Mouse (Mus musculus) right cerebral cortex, postnatal 10 days (tissue): ENCODE results near the gene Rpl5.

ENCODE experiments used
- DNase-seq, 2 experiments: peaks; one replicate each; pipeline ENCODE4 v3.0.0; 2021; ENCODE audit warnings: low spot score in 2 of 2

The Rpl5 gene

GRCm38 (mm10) chr5:107942941-107943340 lies 42.6 kb downstream of the Rpl5 start:
- no peak for DNase-seq

GRCm38 (mm10) chr5:107943526-107943925 lies 43.2 kb downstream of the Rpl5 start:
- no peak for DNase-seq

GRCm38 (mm10) chr5:107946475-107946874 lies 46.2 kb downstream of the Rpl5 start:
- DNase-seq: no peak

GRCm38 (mm10) chr5:107947548-107947947 lies 47.2 kb downstream of the Rpl5 start:
- DNase-seq: no peak

- DNase-seq: no peak
These were observed 48.6 kb downstream of the Rpl5 start for GRCm38 (mm10) chr5:107948899-107949298.

- no peak for DNase-seq
These were observed 49.3 kb downstream of the Rpl5 start for GRCm38 (mm10) chr5:107949607-107950006.

- DNase-seq: no peak
These were observed 50.3 kb downstream of the Rpl5 start for GRCm38 (mm10) chr5:107950643-107951042.
